In the genomic region with DNA sequence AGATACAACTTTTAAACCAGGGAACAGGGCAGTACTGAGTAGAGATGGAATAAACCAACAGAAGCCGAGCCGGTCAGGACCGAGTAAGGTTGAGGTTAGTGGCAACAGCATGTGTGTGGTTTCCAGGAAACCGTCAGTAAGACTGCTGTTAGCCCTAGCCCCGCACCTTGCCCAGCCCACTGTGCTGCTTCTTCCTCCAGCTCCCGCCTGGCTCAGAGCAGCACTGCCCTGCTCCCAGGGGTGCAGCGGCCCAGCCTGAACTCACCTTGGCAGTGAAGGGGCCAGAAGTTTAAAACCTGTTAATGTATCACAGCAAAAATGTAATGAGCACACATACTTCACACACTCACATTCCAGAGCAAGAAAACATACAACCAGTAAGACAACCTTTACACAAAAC, we compare ENCODE assay signal across 21 mouse cellular contexts. TPM values are rescaled to one million over a fixed set of nuclear protein-coding genes. Genes with fewer than 3 reads are reported as not detected.
DNase-seq lines count a peak whose midpoint lies in the region; ATAC-seq and TF ChIP-seq lines count a peak whose summit lies in the region.
"Had no signal": no experiment of that assay in that cellular context is flagged by ENCODE, and none has a peak within 500 bp of the region (broad histone marks: within the 10 kb centered on the region; RNA-seq: fewer than 3 reads in every experiment).

No protein-coding gene starts in this region.

- 52% methylated on average over 7 of the region's 7 CpGs for WGBS in kidney, postnatal 0 days
- WGBS in stomach, postnatal 0 days: 60% methylated on average over 7 of the region's 7 CpGs

- H3K9ac ChIP-seq in kidney, postnatal 0 days (ENCODE audit: low read depth, low read length): no peak overlapping the region
- H3K9ac ChIP-seq in stomach, postnatal 0 days (ENCODE audit: low read length): no peak overlapping the region
- H3K9ac ChIP-seq: heart, embryonic 12.5 days; lung, embryonic 15.5 days; neural tube, embryonic 12.5 days had no signal

- no peak overlapping the region for H3K4me3 ChIP-seq in gastrocnemius, adult 2 months
- H3K4me3 ChIP-seq in kidney, postnatal 0 days (replicated peaks; ENCODE audit: low read depth, low read length): no peak overlapping the region
- no peak overlapping the region for H3K4me3 ChIP-seq in stomach, postnatal 0 days (ENCODE audit: low read depth, low read length)
- H3K4me3 ChIP-seq: embryonic facial prominence, embryonic 10.5 days; heart, embryonic 12.5 days; lung, embryonic 15.5 days; neural tube, embryonic 12.5 days had no signal

- no peaks in the 10 kb centered on the region for H3K4me1 ChIP-seq in kidney, postnatal 0 days (replicated peaks; ENCODE audit: insufficient read depth, low read length)
- no peaks in the 10 kb centered on the region for H3K4me1 ChIP-seq in stomach, postnatal 0 days (replicated peaks; ENCODE audit: control insufficient read depth, insufficient read depth)
- H3K4me1 ChIP-seq: embryonic facial prominence, embryonic 10.5 days; neural tube, embryonic 12.5 days had no signal

- H3K9me3 ChIP-seq in kidney, postnatal 0 days (replicated peaks; ENCODE audit: low read length): no peaks in the 10 kb centered on the region
- H3K9me3 ChIP-seq in stomach, postnatal 0 days (ENCODE audit: control insufficient read depth, low read length): no peaks in the 10 kb centered on the region
- H3K9me3 ChIP-seq: embryonic facial prominence, embryonic 10.5 days; heart, embryonic 12.5 days; lung, embryonic 15.5 days; neural tube, embryonic 12.5 days had no signal

- ATAC-seq in kidney, postnatal 0 days (replicated peaks; ENCODE audit: low FRiP score, low read depth): 0 out of 2 replicates have a peak, but pooled peaks have one; percentile 25
- no peak for ATAC-seq in stomach, postnatal 0 days (ENCODE audit: low FRiP score, low TSS enrichment)
- no peak for ATAC-seq in activated CD4-positive, CD25-positive, alpha-beta regulatory T cell, adult 4 months
- ATAC-seq in megakaryocyte, adult 5-6 weeks (ENCODE audit: poor library complexity, severe bottlenecking): no peak
- ATAC-seq: forebrain, embryonic 14.5 days had no signal

- no peak for DNase-seq in gastrocnemius, adult 2 months
- no peak for DNase-seq in gastrocnemius, postnatal 10 days
- peak; percentile 12 for DNase-seq in thymus, postnatal 4 days
- no peak for DNase-seq in thymus, adult 18-20 months
- DNase-seq in kidney, postnatal 0 days (ENCODE audit: low spot score): no peak
- DNase-seq in stomach, postnatal 0 days (ENCODE audit: low spot score): peak; percentile 27
- DNase-seq: adrenal gland, adult 8-10 months; cerebellum, postnatal 14 days; heart, postnatal 36 days; layer of hippocampus, postnatal 36 days; left cerebral cortex, postnatal 4 days; right cerebral cortex, postnatal 25 days had no signal

- no peaks in the 10 kb centered on the region for H3K27me3 ChIP-seq in kidney, postnatal 0 days (ENCODE audit: insufficient read depth, low read length)
- H3K27me3 ChIP-seq in stomach, postnatal 0 days (ENCODE audit: control insufficient read depth, insufficient read depth, low read length): no peaks in the 10 kb centered on the region
- H3K27me3 ChIP-seq: CH12.LX; heart, embryonic 12.5 days; lung, embryonic 15.5 days; neural tube, embryonic 12.5 days had no signal

- no peak for TF ChIP-seq CTCF in gastrocnemius, adult 2 months (IDR thresholded peaks at IDR 0.05)
- no peak for TF ChIP-seq CTCF in kidney, postnatal 0 days (IDR thresholded peaks at IDR 0.05; ENCODE audit: low read depth)
- TF ChIP-seq CTCF in stomach, postnatal 0 days (IDR thresholded peaks at IDR 0.05; ENCODE audit: low read depth): no peak

- H3K36me3 ChIP-seq in kidney, postnatal 0 days (ENCODE audit: insufficient read depth, low read length): no peaks in the 10 kb centered on the region
- H3K36me3 ChIP-seq in stomach, postnatal 0 days (ENCODE audit: control insufficient read depth, insufficient read depth, low read length): no peaks in the 10 kb centered on the region; the same call in 1 of the 2 replicates

- TF ChIP-seq EP300 in stomach, postnatal 0 days (optimal IDR thresholded peaks at IDR 0.05): no peak

- H3K27ac ChIP-seq in gastrocnemius, adult 2 months: peak overlapping the region; percentile 60; the same call in 1 of the 2 replicates
- no peak overlapping the region for H3K27ac ChIP-seq in kidney, postnatal 0 days
- H3K27ac ChIP-seq in stomach, postnatal 0 days (replicated peaks): no peak overlapping the region
- H3K27ac ChIP-seq: embryonic facial prominence, embryonic 10.5 days; lung, embryonic 15.5 days; neural tube, embryonic 12.5 days had no signal

- H3K4me2 ChIP-seq in kidney, postnatal 0 days (ENCODE audit: low read length): no peak overlapping the region
- H3K4me2 ChIP-seq in stomach, postnatal 0 days (replicated peaks; ENCODE audit: low read depth): no peak overlapping the region
- H3K4me2 ChIP-seq: heart, embryonic 12.5 days; liver, embryonic 11.5 days; lung, embryonic 15.5 days; neural tube, embryonic 12.5 days had no signal

- intact Hi-C loops in gastrocnemius, adult 2 months (cut with DNase I): no loop called here

RNA-seq across cellular contexts. Expression of a gene that starts 53.4 kb away (rescaled TPM):
- 10 to 100 TPM; 61.3 to 77.9 TPM for total RNA-seq in gastrocnemius, adult 2 months (2021)
- total RNA-seq in gastrocnemius, postnatal 10 days (2021): 10 to 100 TPM; 56.4 to 57.3 TPM
- polyA plus RNA-seq in kidney, postnatal 0 days (2015; fragmentation: Nextera tagmentation; extraction: Ambion mirVana): 53.2 and 55.7 TPM in 2 replicates
- 44.9 and 47.1 TPM in 2 replicates for polyA plus RNA-seq in stomach, postnatal 0 days (2015; fragmentation: Nextera tagmentation; extraction: Ambion mirVana)
- polyA plus RNA-seq in activated CD4-positive, CD25-positive, alpha-beta regulatory T cell, adult 4 months (2017; shearing (Covaris generic)): 10 to 100 TPM; 19.1 to 20.3 TPM
- 57.5 and 63.1 TPM in 2 replicates for total RNA-seq in megakaryocyte, adult 5-6 weeks (2015)
- 29.1 and 40.5 TPM in 2 replicates for total RNA-seq in megakaryocyte, adult 5-6 weeks (2017)

Comparison
In these comparisons a context has a peak if more than half of its experiments do, and no peak if none do; other contexts are left out.
1. DNase-seq: peak in thymus, postnatal 4 days (single experiment) and stomach, postnatal 0 days (single experiment); none in gastrocnemius, adult 2 months (single experiment), gastrocnemius, postnatal 10 days (single experiment), thymus, adult 18-20 months (0 of 2) and kidney, postnatal 0 days (single experiment).